Mouse (Mus musculus) ES-Bruce4 (cell line): ENCODE data around the gene Tnnt2.

Experiments used
- CTCF ChIP-seq: IDR thresholded peaks from one replicate; pipeline ENCODE4 v1.8.1; 2011; ENCODE audit warnings: low read depth, low read length
- EP300 ChIP-seq: IDR thresholded peaks from 2 replicates; pipeline ENCODE4 v1.6.1; 2011; ENCODE audit warnings: low read depth, low read length; ENCODE audit not compliant: insufficient read depth

DNA sequence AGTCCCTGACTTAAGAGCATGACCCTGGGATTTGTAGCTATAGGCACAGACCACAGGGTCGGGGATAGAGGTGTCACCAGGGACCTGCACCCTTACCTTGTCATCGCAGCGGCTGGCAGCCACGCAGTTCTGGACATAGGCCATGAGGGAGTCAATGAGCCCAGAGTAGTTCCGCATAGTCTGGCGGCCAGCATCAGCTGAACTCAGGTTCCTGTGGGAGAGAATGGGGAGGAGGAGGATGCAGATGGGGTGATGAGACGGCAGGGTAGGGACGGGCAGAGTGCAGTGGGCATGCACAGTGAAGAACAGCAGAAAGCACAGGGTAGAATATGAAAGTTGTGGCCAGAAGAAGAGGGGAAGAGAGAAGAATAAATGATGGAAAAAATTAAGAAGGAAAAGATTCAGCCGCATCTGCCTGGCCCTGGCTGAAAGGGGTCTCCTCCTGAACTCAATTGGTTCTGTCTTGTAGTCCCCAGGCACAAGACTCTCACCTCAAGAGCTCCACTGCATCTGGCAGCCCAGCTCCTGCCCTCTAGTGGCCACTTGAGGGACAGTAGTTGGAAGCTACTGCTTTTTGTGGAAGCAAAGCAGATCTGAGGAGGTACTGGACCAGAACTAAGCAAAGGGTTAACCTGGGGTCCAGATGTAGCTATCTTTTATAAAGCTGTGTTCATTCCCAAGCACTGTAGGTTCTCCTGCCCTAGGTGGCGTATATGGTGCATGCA lies 46.4 kb downstream of the Tnnt2 start:
- TF ChIP-seq EP300, result no peak
- TF ChIP-seq CTCF, result peak; percentile 90
